8 mouse cellular contexts compared by ENCODE assay signal in genomic region chr19:38054149-38054719, GRCm38 (mm10). TPM values are rescaled to one million over a fixed set of nuclear protein-coding genes. Genes with fewer than 3 reads are reported as not detected.
A peak's percentile ranks its signal among the peaks of the same experiment; 100 is the strongest.
DNase-seq lines count a peak whose midpoint lies in the region; ATAC-seq and TF ChIP-seq lines count a peak whose summit lies in the region.

No protein-coding gene starts in this region.

- no peak for TF ChIP-seq CTCF in thymus, adult 2 months (IDR thresholded peaks at IDR 0.05; ENCODE audit: borderline replicate concordance, control insufficient read depth, extremely low read depth, insufficient read depth, low read length, poor library complexity)

- TF ChIP-seq POLR2A in thymus, adult 2 months (IDR thresholded peaks at IDR 0.05; ENCODE audit: control insufficient read depth, extremely low read depth, insufficient read depth, low read length, poor library complexity): no peak

- H3K4me2 ChIP-seq in forebrain, embryonic 13.5 days: peak overlapping the region; percentile 77
- H3K4me2 ChIP-seq in hindbrain, embryonic 13.5 days: peak overlapping the region; percentile 60
- peak overlapping the region; percentile 78 for H3K4me2 ChIP-seq in limb, embryonic 12.5 days
- H3K4me2 ChIP-seq in midbrain, embryonic 13.5 days (replicated peaks): peak overlapping the region; percentile 90

- no peaks in the 10 kb centered on the region for H3K27me3 ChIP-seq in thymus, adult 2 months (ENCODE audit: control insufficient read depth, insufficient read depth, low read length)
- H3K27me3 ChIP-seq in forebrain, embryonic 13.5 days: no peaks in the 10 kb centered on the region
- H3K27me3 ChIP-seq in hindbrain, embryonic 13.5 days: 0 out of 2 replicates have a peak, but pooled peaks cover 3% of the 10 kb centered on the region
- no peaks in the 10 kb centered on the region for H3K27me3 ChIP-seq in limb, embryonic 12.5 days
- no peaks in the 10 kb centered on the region for H3K27me3 ChIP-seq in midbrain, embryonic 13.5 days

- no peaks in the 10 kb centered on the region for H3K9me3 ChIP-seq in forebrain, embryonic 13.5 days (replicated peaks)
- H3K9me3 ChIP-seq in hindbrain, embryonic 13.5 days: no peaks in the 10 kb centered on the region
- no peaks in the 10 kb centered on the region for H3K9me3 ChIP-seq in limb, embryonic 12.5 days
- no peaks in the 10 kb centered on the region for H3K9me3 ChIP-seq in midbrain, embryonic 13.5 days

- no peak overlapping the region; the same call in 1 of the 2 replicates for H3K27ac ChIP-seq in thymus, adult 2 months (ENCODE audit: control insufficient read depth, insufficient read depth, low read length)
- H3K27ac ChIP-seq in forebrain, embryonic 13.5 days: no peak overlapping the region
- peak overlapping the region; percentile 8 for H3K27ac ChIP-seq in hindbrain, embryonic 13.5 days
- H3K27ac ChIP-seq in limb, embryonic 12.5 days: peak overlapping the region; percentile 35; the same call in 1 of the 2 replicates
- peak overlapping the region; percentile 30; the same call in 1 of the 2 replicates for H3K27ac ChIP-seq in midbrain, embryonic 13.5 days

- peak; percentile 93 for ATAC-seq in forebrain, embryonic 13.5 days
- ATAC-seq in hindbrain, embryonic 13.5 days (ENCODE audit: low FRiP score): peak; percentile 95
- peak; percentile 91 for ATAC-seq in limb, embryonic 12.5 days (ENCODE audit: insufficient number of reproducible peaks, insufficient read depth, low FRiP score, low TSS enrichment, low read depth)
- ATAC-seq in midbrain, embryonic 13.5 days: peak; percentile 96

- no peaks in the 10 kb centered on the region for H3K36me3 ChIP-seq in thymus, adult 2 months (ENCODE audit: control insufficient read depth, insufficient read depth, low read length)
- H3K36me3 ChIP-seq in forebrain, embryonic 13.5 days (ENCODE audit: poor library complexity, severe bottlenecking): peaks cover 12% of the 10 kb centered on the region; the same call in 1 of the 2 replicates
- no peaks in the 10 kb centered on the region for H3K36me3 ChIP-seq in hindbrain, embryonic 13.5 days
- peaks cover 11% of the 10 kb centered on the region for H3K36me3 ChIP-seq in limb, embryonic 12.5 days
- H3K36me3 ChIP-seq in midbrain, embryonic 13.5 days: no peaks in the 10 kb centered on the region

- peaks cover 6% of the 10 kb centered on the region for H3K4me1 ChIP-seq in thymus, adult 2 months (replicated peaks; ENCODE audit: control insufficient read depth, insufficient read depth, low read length)
- peaks cover 27% of the 10 kb centered on the region for H3K4me1 ChIP-seq in forebrain, embryonic 13.5 days
- peaks cover 19% of the 10 kb centered on the region for H3K4me1 ChIP-seq in hindbrain, embryonic 13.5 days (replicated peaks)
- peaks cover 23% of the 10 kb centered on the region for H3K4me1 ChIP-seq in limb, embryonic 12.5 days (replicated peaks)
- H3K4me1 ChIP-seq in midbrain, embryonic 13.5 days (replicated peaks): peaks cover 26% of the 10 kb centered on the region

- H3K4me3 ChIP-seq in thymus, adult 2 months (ENCODE audit: control insufficient read depth, insufficient read depth, low read length): peak overlapping the region; percentile 82
- H3K4me3 ChIP-seq in forebrain, embryonic 13.5 days: peak overlapping the region; percentile 73
- H3K4me3 ChIP-seq in hindbrain, embryonic 13.5 days: peak overlapping the region; percentile 68
- peak overlapping the region; percentile 59 for H3K4me3 ChIP-seq in limb, embryonic 12.5 days (replicated peaks)
- peak overlapping the region; percentile 72 for H3K4me3 ChIP-seq in midbrain, embryonic 13.5 days (replicated peaks)

- under 1% methylated on average over 23 of the region's 23 CpGs for WGBS in thymus, adult 2 months
- WGBS in forebrain, embryonic 13.5 days: under 1% methylated on average over 23 of the region's 23 CpGs
- WGBS in hindbrain, embryonic 13.5 days: under 1% methylated on average over 23 of the region's 23 CpGs
- 1% methylated on average over 23 of the region's 23 CpGs for WGBS in limb, embryonic 12.5 days
- WGBS in midbrain, embryonic 13.5 days: under 1% methylated on average over 23 of the region's 23 CpGs

- peak; percentile 79 for DNase-seq in thymus, adult 2 months
- DNase-seq in thymus, postnatal 0 days (ENCODE audit: low spot score): no peak
- peak; percentile 89 for DNase-seq in adrenal gland, adult 2 months
- peak; percentile 75 to 82 for DNase-seq in urinary bladder, postnatal 4 days (ENCODE audit: low spot score in 2 of 2)

- peak overlapping the region; percentile 41 for H3K9ac ChIP-seq in forebrain, embryonic 13.5 days
- H3K9ac ChIP-seq in hindbrain, embryonic 13.5 days: peak overlapping the region; percentile 55
- peak overlapping the region; percentile 44; the same call in 1 of the 2 replicates for H3K9ac ChIP-seq in limb, embryonic 12.5 days (replicated peaks)
- H3K9ac ChIP-seq in midbrain, embryonic 13.5 days (replicated peaks): peak overlapping the region; percentile 50

RNA-seq across cellular contexts. Expression of gene Cep55, which starts 0.6 kb away (rescaled TPM):
- polyA plus RNA-seq in thymus, adult 2 months (2012; rRNA removed): 8.4 and 10.4 TPM in 2 replicates
- 34.3 and 35.5 TPM in 2 replicates for polyA plus RNA-seq in thymus, postnatal 0 days (2015; fragmentation: Nextera tagmentation; extraction: Ambion mirVana)
- 1 to 10 TPM in 1 of 2 experiments, under 1 TPM in 1; 0.38 to 1.6 TPM for total RNA-seq in adrenal gland, adult 2 months (2021)
- 0.12 and 0.44 TPM in 2 replicates for polyA plus RNA-seq in adrenal gland, adult 2 months (2012; rRNA removed)
- 34.0 and 37.9 TPM in 2 replicates for polyA plus RNA-seq in forebrain, embryonic 13.5 days (2015; fragmentation: Nextera tagmentation; extraction: Ambion mirVana)
- 8.2 and 9.6 TPM in 2 replicates for polyA plus RNA-seq in hindbrain, embryonic 13.5 days (2015; fragmentation: Nextera tagmentation; extraction: Ambion mirVana)
- polyA plus RNA-seq in limb, embryonic 12.5 days (2016; fragmentation: Nextera tagmentation; extraction: Ambion mirVana): 27.5 and 28.7 TPM in 2 replicates
- polyA plus RNA-seq in midbrain, embryonic 13.5 days (2015; fragmentation: Nextera tagmentation; extraction: Ambion mirVana): 15.9 and 16.3 TPM in 2 replicates

RNA-seq across cellular contexts. Expression of gene Myof, which starts 10.9 kb away (rescaled TPM):
- polyA plus RNA-seq in thymus, adult 2 months (2012; rRNA removed): 6.4 and 8.1 TPM in 2 replicates
- 4.1 and 5.1 TPM in 2 replicates for polyA plus RNA-seq in thymus, postnatal 0 days (2015; fragmentation: Nextera tagmentation; extraction: Ambion mirVana)
- 10 to 100 TPM; 26.3 to 65.2 TPM for total RNA-seq in adrenal gland, adult 2 months (2021)
- 3.6 and 6.6 TPM in 2 replicates for polyA plus RNA-seq in adrenal gland, adult 2 months (2012; rRNA removed)
- polyA plus RNA-seq in forebrain, embryonic 13.5 days (2015; fragmentation: Nextera tagmentation; extraction: Ambion mirVana): 0.63 and 1.0 TPM in 2 replicates
- 2.4 and 2.6 TPM in 2 replicates for polyA plus RNA-seq in hindbrain, embryonic 13.5 days (2015; fragmentation: Nextera tagmentation; extraction: Ambion mirVana)
- 6.2 and 8.0 TPM in 2 replicates for polyA plus RNA-seq in limb, embryonic 12.5 days (2016; fragmentation: Nextera tagmentation; extraction: Ambion mirVana)
- 1.3 and 1.6 TPM in 2 replicates for polyA plus RNA-seq in midbrain, embryonic 13.5 days (2015; fragmentation: Nextera tagmentation; extraction: Ambion mirVana)

RNA-seq across cellular contexts. Expression of gene Ffar4, which starts 42.6 kb away (rescaled TPM):
- polyA plus RNA-seq in thymus, adult 2 months (2012; rRNA removed): 9.0 and 10.7 TPM in 2 replicates
- polyA plus RNA-seq in thymus, postnatal 0 days (2015; fragmentation: Nextera tagmentation; extraction: Ambion mirVana): 1.2 and 1.4 TPM in 2 replicates
- 10 to 100 TPM; 13.3 to 14.2 TPM for total RNA-seq in adrenal gland, adult 2 months (2021)
- polyA plus RNA-seq in adrenal gland, adult 2 months (2012; rRNA removed): 13.0 and 22.4 TPM in 2 replicates
- polyA plus RNA-seq in forebrain, embryonic 13.5 days (2015; fragmentation: Nextera tagmentation; extraction: Ambion mirVana): not detected in 2 replicates
- polyA plus RNA-seq in hindbrain, embryonic 13.5 days (2015; fragmentation: Nextera tagmentation; extraction: Ambion mirVana): not detected in 2 replicates
- 0.15 TPM in 2 replicates for polyA plus RNA-seq in limb, embryonic 12.5 days (2016; fragmentation: Nextera tagmentation; extraction: Ambion mirVana)
- polyA plus RNA-seq in midbrain, embryonic 13.5 days (2015; fragmentation: Nextera tagmentation; extraction: Ambion mirVana): not detected in 2 replicates

Comparison
In these comparisons a context has a peak if more than half of its experiments do, and no peak if none do; other contexts are left out.
1. H3K27ac ChIP-seq: peak in hindbrain, embryonic 13.5 days (single experiment), limb, embryonic 12.5 days (single experiment) and midbrain, embryonic 13.5 days (single experiment); none in thymus, adult 2 months (single experiment) and forebrain, embryonic 13.5 days (single experiment).
2. Peak in every context shown above with its lines, with median percentiles within 50 percentile points of each other: H3K4me3 ChIP-seq, ATAC-seq, H3K4me2 ChIP-seq and H3K9ac ChIP-seq.